In genomic region chrX:57223301-57223700, GRCm38 (mm10) we compare ENCODE assay signal across 15 mouse cellular contexts. TPM values are rescaled to one million over a fixed set of nuclear protein-coding genes. Genes with fewer than 3 reads are reported as not detected.
A peak's percentile ranks its signal among the peaks of the same experiment; 100 is the strongest.
DNase-seq lines count a peak whose midpoint lies in the region; ATAC-seq and TF ChIP-seq lines count a peak whose summit lies in the region.
"Had no signal": no experiment of that assay in that cellular context is flagged by ENCODE, and none has a peak within 500 bp of the region (broad histone marks: within the 10 kb centered on the region; RNA-seq: fewer than 3 reads in every experiment).

No protein-coding gene starts in this region.

- H3K36me3 ChIP-seq in heart, embryonic 11.5 days (ENCODE audit: control insufficient read depth, insufficient read depth, low read length): no peaks in the 10 kb centered on the region
- H3K36me3 ChIP-seq in intestine, postnatal 0 days (ENCODE audit: control insufficient read depth, insufficient read depth): no peaks in the 10 kb centered on the region
- no peaks in the 10 kb centered on the region for H3K36me3 ChIP-seq in intestine, embryonic 16.5 days (ENCODE audit: control insufficient read depth, insufficient read depth, low read length)
- H3K36me3 ChIP-seq: liver, embryonic 12.5 days; stomach, embryonic 15.5 days had no signal

- H3K27me3 ChIP-seq in heart, embryonic 11.5 days (ENCODE audit: control insufficient read depth, insufficient read depth, low read length): no peaks in the 10 kb centered on the region
- H3K27me3 ChIP-seq in intestine, postnatal 0 days (replicated peaks; ENCODE audit: control insufficient read depth, insufficient read depth, low read length): no peaks in the 10 kb centered on the region
- no peaks in the 10 kb centered on the region for H3K27me3 ChIP-seq in intestine, embryonic 16.5 days (replicated peaks; ENCODE audit: control insufficient read depth, insufficient read depth, low read length)
- H3K27me3 ChIP-seq: liver, embryonic 12.5 days; stomach, embryonic 15.5 days had no signal

- no peaks in the 10 kb centered on the region for H3K9me3 ChIP-seq in heart, embryonic 11.5 days (replicated peaks; ENCODE audit: control insufficient read depth, low read length)
- no peaks in the 10 kb centered on the region for H3K9me3 ChIP-seq in intestine, postnatal 0 days (ENCODE audit: control insufficient read depth)
- no peaks in the 10 kb centered on the region for H3K9me3 ChIP-seq in intestine, embryonic 16.5 days (ENCODE audit: control insufficient read depth, low read length)
- H3K9me3 ChIP-seq: liver, embryonic 12.5 days; megakaryocyte, embryonic 14.5 days; stomach, embryonic 15.5 days had no signal

- ATAC-seq in heart, embryonic 11.5 days (replicated peaks; ENCODE audit: insufficient number of reproducible peaks, low FRiP score, low TSS enrichment): no peak
- no peak for ATAC-seq in intestine, postnatal 0 days
- no peak for ATAC-seq in intestine, embryonic 16.5 days
- ATAC-seq: liver, embryonic 12.5 days had no signal

- WGBS in heart, embryonic 11.5 days (ENCODE audit: insufficient replicate concordance): 83% methylated on average over 10 of the region's 10 CpGs
- WGBS in intestine, postnatal 0 days: 81% methylated on average over 10 of the region's 10 CpGs
- WGBS in intestine, embryonic 16.5 days: 80% methylated on average over 10 of the region's 10 CpGs

- TF ChIP-seq CTCF in intestine, postnatal 0 days (IDR thresholded peaks at IDR 0.05; ENCODE audit: low read depth): no peak

- no peak overlapping the region for H3K4me2 ChIP-seq in heart, embryonic 11.5 days
- H3K4me2 ChIP-seq in intestine, postnatal 0 days (replicated peaks; ENCODE audit: low read depth): no peak overlapping the region
- no peak overlapping the region for H3K4me2 ChIP-seq in intestine, embryonic 16.5 days (ENCODE audit: low read depth, low read length)
- H3K4me2 ChIP-seq: liver, embryonic 12.5 days; stomach, embryonic 15.5 days had no signal

- H3K4me3 ChIP-seq in heart, embryonic 11.5 days (ENCODE audit: low read depth, low read length): no peak overlapping the region
- no peak overlapping the region for H3K4me3 ChIP-seq in intestine, postnatal 0 days (ENCODE audit: low read depth, low read length)
- no peak overlapping the region for H3K4me3 ChIP-seq in intestine, embryonic 16.5 days (ENCODE audit: low read length)
- H3K4me3 ChIP-seq: liver, embryonic 12.5 days; megakaryocyte, embryonic 14.5 days; stomach, embryonic 15.5 days had no signal

- intact Hi-C loops in heart, postnatal 10 days (cut with DNase I): loop anchor here (10.0 kb wide), 1 partner anchor 168 kb away; the partner anchor contains the start of gene Htatsf1

- no peak overlapping the region for H3K27ac ChIP-seq in heart, embryonic 11.5 days (ENCODE audit: low read depth, low read length)
- no peak overlapping the region for H3K27ac ChIP-seq in intestine, postnatal 0 days (ENCODE audit: low read depth, low read length)
- H3K27ac ChIP-seq in intestine, embryonic 16.5 days (ENCODE audit: low read length): no peak overlapping the region
- H3K27ac ChIP-seq: liver, embryonic 12.5 days; stomach, embryonic 15.5 days had no signal

- no peaks in the 10 kb centered on the region for H3K4me1 ChIP-seq in heart, embryonic 11.5 days (ENCODE audit: control insufficient read depth, insufficient read depth, low read length)
- no peaks in the 10 kb centered on the region for H3K4me1 ChIP-seq in intestine, postnatal 0 days (replicated peaks; ENCODE audit: control insufficient read depth, insufficient read depth, low read length)
- no peaks in the 10 kb centered on the region for H3K4me1 ChIP-seq in intestine, embryonic 16.5 days (ENCODE audit: control insufficient read depth, insufficient read depth, low read length)
- H3K4me1 ChIP-seq: liver, embryonic 12.5 days; stomach, embryonic 15.5 days had no signal

- peak; percentile 4 to 12 for DNase-seq in cerebellum, postnatal 25 days
- DNase-seq in cerebellum, adult 9-10 months: no peak
- DNase-seq in heart, postnatal 10 days: peak; percentile 3 to 15
- peak; percentile 61 for DNase-seq in brain, adult 2 months (ENCODE audit: low read depth, low spot score)
- peak; percentile 25 to 33 for DNase-seq in layer of hippocampus, postnatal 14 days (ENCODE audit: low spot score in 2 of 2)
- DNase-seq: kidney, adult 18-20 months had no signal

- no peak overlapping the region for H3K9ac ChIP-seq in heart, embryonic 11.5 days (ENCODE audit: low read depth, low read length)
- no peak overlapping the region for H3K9ac ChIP-seq in intestine, postnatal 0 days (ENCODE audit: low read depth, low read length)
- H3K9ac ChIP-seq in intestine, embryonic 16.5 days (ENCODE audit: low read depth, low read length): no peak overlapping the region
- H3K9ac ChIP-seq: liver, embryonic 12.5 days; stomach, embryonic 15.5 days had no signal

RNA-seq across cellular contexts. Expression of gene Cd40lg, which starts 11.4 kb away (rescaled TPM):
- total RNA-seq in heart, postnatal 10 days (2021): under 1 TPM in 1 of 2 experiments, not detected in 1; 0.22 TPM
- not detected in 2 replicates for polyA plus RNA-seq in heart, embryonic 11.5 days (2014; fragmentation: Nextera tagmentation; extraction: Ambion mirVana)
- not detected for total RNA-seq in layer of hippocampus, postnatal 14 days (2021)
- not detected in 2 replicates for polyA plus RNA-seq in intestine, postnatal 0 days (2015; fragmentation: Nextera tagmentation; extraction: Ambion mirVana)
- polyA plus RNA-seq in intestine, embryonic 16.5 days (2015; fragmentation: Nextera tagmentation; extraction: Ambion mirVana): not detected in 2 replicates
- total RNA-seq: heart, postnatal 36 days; left cerebral cortex, adult 8-10 months; MEL had no signal
- polyA plus RNA-seq: liver, embryonic 12.5 days; stomach, embryonic 15.5 days had no signal
